Mouse (Mus musculus) layer of hippocampus, adult 11-12 months (tissue): ENCODE measurements around the gene Tax1bp3.

ENCODE experiments used
- DNase-seq: peaks from one replicate; pipeline ENCODE4 v3.0.0; 2022; ENCODE audit warnings: low spot score

Tax1bp3 gene

GRCm38 (mm10) chr11:73175612-73176011, 1.3 kb upstream of the Tax1bp3 start:
- DNase-seq: no peak

DNA sequence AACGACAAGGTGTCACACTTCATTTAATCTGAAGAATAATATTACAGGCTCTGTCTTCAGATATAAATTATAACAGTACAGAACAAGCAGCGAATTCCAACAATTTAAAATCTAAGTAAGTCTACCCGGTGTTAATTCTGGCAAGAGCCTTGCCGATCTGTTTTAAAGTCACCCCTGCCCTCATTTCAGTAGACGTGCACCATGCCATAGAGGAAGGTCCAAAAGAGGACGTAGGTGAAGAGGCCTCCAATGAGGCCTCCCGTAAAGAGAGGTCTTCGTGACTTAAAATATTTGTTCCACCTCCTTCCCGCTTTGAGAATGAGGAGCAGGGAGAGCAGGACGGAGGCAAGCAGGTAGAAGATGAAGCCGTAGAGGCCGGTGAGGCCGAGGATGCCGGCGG, 697 bp upstream of the Tax1bp3 start:
- DNase-seq: no peak

- DNase-seq: no peak
These were observed 609 bp downstream of the Tax1bp3 start for GRCm38 (mm10) chr11:73177509-73177875.

DNA sequence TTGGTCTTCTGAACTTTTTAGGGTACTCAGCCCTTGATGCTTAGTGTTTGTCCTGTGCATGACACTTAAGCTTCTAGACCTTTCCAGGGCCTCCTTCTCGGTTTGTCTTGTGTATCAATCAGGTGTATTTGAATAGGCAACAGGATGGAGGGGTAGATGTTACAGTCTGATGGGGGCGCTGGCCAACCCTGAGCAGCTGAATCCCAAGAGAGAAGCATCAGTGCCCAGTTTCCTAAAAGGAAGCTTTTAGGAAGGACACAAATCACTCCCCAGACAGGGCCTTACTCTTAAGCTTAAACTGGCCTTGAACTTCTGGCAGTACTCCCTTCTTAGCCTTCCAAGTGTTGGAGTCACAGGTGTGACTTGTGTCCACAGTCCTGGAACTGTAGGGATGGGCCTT, 1.0 kb downstream of the Tax1bp3 start:
- DNase-seq: no peak

GRCm38 (mm10) chr11:73185872-73186615, 9.2 kb downstream of the Tax1bp3 start:
- no peak for DNase-seq

- no peak for DNase-seq
These were observed 10.3 kb downstream of the Tax1bp3 start for GRCm38 (mm10) chr11:73187231-73187630.

DNA sequence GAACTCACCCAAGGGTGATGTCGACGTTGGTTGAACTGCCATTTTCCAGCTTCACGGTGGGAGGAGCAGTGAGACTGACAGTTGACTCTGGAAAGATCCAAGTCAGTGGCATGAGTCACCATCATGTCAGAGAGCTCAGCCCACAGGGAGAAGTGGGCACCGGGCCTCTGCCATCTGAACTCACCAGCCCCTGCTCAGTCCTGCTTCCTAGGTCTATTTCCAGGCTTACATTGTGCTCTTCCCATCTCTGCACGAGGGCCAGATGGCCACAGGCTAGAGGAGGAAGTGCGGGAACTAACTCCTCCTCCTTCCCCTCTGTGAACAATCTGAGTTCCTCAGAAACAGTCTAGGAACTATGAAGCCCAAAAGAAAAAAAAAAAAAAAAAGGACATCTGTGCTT, 16.2 kb downstream of the Tax1bp3 start:
- DNase-seq: peak; percentile 22

DNA sequence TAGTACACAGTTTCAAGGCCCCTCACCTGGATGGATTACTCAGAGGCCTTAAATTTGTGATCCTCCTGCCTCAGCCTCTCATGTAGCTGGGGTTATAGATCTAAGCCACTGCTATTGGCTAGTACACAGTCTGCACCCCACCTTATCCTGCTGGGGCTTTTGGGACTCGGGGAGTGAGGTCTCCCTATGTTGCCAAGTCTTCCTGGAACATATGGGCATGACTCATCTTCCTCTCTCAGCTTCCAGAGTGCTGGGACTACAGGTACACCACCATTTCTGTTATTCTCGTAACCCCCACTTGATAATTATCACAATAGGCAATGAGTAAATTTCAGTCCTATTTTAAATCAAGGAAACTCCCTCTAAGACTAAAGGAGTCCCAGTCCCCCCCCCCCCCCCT, 17.6 kb downstream of the Tax1bp3 start:
- no peak for DNase-seq

- no peak for DNase-seq
These were observed 21.3 kb downstream of the Tax1bp3 start for GRCm38 (mm10) chr11:73198190-73198589.

DNA sequence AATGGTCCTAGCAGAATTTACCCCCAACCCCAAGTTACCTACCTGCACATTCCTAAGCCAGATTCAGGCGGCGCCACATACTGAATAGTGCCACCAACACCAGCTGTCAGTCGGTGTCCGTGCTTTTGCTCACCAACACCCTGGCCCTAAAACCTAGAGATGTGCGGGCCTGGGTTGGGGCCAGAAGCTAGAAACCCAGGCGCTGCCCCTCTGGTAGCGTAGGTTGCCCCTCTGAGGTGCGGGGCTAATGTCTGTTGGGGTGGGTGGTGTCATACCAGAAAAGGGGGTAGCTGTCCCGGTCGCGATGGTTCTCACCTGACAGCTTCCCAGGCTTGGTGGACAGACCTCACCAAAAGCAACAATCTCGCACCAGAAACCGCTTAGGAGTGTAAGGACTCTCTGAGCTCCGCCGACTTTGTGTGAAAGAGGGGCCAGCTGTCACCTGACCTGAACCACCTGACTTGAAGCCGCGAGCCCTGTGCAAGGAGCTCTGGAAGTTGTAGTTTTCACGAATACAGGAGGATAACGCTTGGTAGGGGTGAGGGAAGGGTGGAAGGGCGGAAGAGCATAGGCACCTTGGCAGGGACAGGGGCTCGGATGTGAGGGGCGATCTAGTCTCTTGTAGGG, 21.8 kb downstream of the Tax1bp3 start, which contains the start of gene Ctns:
Gene Ctns, minus strand, starts transcription at position 440 of the 627 bp plus-strand sequence.
- peak; percentile 91 for DNase-seq

GRCm38 (mm10) chr11:73199230-73199712, 22.4 kb downstream of the Tax1bp3 start, which contains the start of gene Shpk:
Gene Shpk, plus strand, starts transcription at chr11:73199460.
- peak; percentile 97 for DNase-seq

DNA sequence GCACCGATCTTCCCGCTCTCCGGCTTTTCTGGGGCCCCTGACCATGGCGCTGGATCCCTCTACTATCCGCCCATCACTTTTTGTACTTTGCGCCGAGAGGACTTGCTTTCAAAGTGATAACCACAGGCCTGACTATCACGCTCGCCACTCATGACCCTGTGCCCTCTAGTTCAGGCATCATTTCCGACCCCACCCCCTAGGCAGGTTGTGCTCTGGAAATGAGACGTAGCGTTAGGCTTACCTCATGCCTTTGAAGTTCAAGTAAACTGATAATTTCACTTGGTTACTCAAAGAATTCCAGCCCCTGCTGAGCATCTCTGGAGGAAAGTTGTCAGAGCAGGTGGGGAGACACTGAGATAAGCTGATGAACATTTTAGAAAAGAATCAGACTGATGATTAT, 23.0 kb downstream of the Tax1bp3 start:
- no peak for DNase-seq

GRCm38 (mm10) chr11:73201021-73201420, 24.1 kb downstream of the Tax1bp3 start:
- no peak for DNase-seq

- DNase-seq: no peak
These were observed 24.7 kb downstream of the Tax1bp3 start for GRCm38 (mm10) chr11:73201597-73201996.

DNA sequence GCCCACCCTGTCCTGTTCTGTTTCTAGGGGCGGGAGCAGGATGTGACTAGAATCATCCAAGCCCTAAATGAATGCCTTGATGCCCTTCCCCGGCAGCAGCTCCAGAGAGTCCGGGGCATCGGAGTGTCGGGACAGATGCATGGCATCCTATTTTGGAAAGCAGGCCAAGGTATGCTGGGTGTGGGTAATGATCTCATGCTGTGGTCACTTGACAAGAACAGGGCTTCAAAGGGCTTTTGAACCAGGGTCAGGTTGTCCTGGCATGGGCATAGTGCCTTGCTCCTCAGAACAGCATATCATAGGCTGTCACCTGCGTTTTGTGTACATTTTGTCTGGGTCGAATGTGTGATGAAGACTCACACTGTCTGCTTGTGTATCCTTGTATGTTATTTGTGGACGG, 27.0 kb downstream of the Tax1bp3 start:
- no peak for DNase-seq

DNA sequence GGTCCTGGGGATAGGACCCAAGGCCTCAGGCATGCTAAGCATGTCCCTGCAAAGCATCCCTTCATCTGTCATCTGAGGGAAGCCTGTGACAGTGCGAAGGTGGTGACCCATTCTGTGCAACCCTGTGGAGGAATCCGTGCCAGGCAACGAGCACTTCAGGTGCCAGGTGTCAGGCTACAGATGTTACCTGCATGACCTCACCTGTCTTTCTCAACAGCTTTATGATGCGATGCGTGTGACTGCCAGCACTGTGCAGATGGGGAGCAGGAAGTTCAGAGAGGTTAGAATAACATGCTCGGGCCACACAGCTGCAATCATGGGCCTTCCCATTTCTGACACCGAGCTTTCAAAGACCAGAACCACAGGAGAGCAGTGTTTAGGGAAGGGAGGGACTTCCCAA, 28.3 kb downstream of the Tax1bp3 start:
- no peak for DNase-seq

- no peak for DNase-seq
These were observed 30.7 kb downstream of the Tax1bp3 start for GRCm38 (mm10) chr11:73207621-73208020.

DNA sequence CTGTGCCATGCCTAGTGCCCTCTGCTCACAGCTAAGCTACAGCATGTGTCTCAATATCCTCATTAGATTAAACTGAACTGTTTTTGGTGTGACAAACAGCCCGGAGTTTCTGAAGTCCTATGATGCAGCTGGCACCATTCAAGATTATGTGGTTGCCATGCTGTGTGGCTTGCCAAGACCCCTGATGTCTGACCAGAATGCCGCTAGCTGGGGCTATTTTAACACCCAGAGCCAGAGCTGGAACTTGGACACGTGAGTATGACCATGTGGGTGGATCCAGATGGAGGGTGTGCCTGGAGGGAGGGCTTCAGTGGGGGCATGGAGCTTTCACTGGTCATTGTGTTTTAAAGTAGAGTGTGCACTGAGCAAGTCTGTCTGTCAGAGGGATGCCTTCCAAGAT, 37.1 kb downstream of the Tax1bp3 start:
- DNase-seq: no peak

DNA sequence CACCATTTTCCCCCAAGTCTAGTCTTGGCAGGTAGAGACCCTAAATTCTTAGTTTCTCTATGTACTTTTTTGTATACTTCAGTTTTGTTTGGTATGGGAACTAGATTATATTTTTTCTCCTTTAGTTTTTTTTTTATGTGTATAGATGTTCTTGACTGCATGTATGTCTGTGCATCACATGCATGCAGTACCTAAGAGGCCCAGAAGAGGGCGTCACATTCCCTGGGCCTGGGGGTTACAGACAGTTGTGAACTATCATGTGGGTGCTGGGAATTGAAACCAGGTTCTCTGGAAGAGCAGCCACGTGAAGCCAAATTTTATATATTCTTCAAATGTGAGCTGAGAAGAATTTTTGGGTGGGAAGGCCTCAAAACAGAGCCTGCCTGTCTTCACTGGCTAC, 42.8 kb downstream of the Tax1bp3 start:
- DNase-seq: no peak

DNA sequence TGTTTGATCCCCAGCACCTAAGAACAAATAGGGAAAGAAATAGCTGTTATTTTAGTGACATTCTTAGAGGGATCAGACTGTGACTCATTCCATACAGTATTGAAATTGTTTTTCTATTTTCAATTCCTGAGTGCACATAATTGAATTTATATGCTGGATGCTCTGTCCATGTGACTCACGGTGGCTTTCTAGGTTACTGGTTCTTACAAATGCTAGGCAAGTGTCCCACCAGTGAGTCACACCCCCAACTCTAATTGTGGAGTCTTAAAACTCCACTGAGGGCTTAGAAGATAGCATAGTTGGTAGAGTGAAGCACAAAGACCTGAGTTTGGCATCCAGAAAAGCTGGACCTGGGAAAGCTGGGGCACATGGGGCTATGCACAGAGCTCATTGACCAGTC, 43.8 kb downstream of the Tax1bp3 start:
- no peak for DNase-seq

DNA sequence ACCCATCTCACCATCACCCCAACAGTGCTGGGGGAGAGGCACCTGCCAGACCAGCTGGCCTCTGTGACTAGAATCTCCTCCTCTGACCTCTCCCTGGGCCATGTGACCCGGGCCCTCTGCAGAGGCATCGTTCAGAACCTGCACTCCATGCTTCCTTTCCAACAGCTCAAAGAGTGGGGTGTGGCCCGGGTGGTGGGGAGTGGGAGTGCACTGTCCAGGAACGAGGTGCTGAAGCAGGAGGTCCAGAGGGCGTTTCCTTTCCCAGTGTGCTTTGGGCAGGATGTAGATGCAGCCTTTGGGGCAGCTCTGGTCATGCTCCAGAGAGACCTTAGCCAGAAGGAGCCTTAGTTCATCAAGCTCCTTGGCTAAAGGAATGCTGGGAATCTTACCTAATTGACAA, 46.0 kb downstream of the Tax1bp3 start:
- DNase-seq: no peak

GRCm38 (mm10) chr11:73223966-73224365, 47.1 kb downstream of the Tax1bp3 start:
- DNase-seq: no peak

DNA sequence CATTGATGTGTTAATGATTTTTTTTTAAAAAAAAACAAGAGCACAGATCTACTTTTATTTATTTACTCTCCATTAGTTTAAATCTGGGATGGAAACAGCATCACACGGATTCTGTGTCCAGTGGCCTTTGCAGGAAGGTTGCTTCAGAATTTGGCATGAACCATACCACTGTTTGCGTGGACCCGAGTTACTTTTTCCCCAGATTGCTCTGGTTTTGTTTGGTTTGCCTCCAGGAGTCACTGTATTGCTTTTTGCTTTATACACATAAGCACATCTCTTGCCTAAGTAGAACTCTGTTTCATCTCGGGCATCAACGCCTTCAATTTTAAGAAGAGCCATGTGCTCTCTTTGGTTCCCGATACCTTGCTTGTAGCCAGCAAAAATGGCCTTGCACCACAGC, 49.0 kb downstream of the Tax1bp3 start:
- no peak for DNase-seq

DNA sequence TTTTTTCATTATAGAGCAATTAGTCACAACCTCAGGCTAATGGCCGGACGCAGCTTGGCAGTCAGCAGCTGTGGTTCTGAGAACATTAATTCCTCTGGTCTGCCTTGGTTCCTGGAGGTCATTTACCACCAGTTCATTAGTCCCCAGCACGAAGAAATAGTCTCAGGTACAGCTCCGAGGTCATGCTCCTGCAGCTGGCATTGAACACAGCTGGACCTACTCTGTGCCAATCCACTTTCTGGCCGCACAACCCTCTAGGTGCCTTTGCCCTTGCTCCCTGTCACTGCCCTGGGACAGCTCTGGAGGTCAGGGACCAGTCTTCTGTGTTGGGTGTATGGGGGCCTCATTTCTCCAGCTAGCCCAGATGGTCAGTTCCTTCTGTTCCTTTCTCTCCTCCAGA, 52.0 kb downstream of the Tax1bp3 start:
- no peak for DNase-seq
